Mouse (Mus musculus) hindbrain, embryonic 11.5 days (tissue): ENCODE data around the gene Pde4d. TPM values are rescaled to one million over a fixed set of nuclear protein-coding genes. Genes with fewer than 3 reads are reported as not detected.

ENCODE experiments used
- ATAC-seq: fragments of 200-750 bp; cut with Nextera tagmentation; 2 replicates; pipeline ENCODE4 v1.8.0; 2017; ENCODE audit warnings: mild to moderate bottlenecking, moderate TSS enrichment, moderate library complexity; ENCODE audit not compliant: low FRiP score
- DNase-seq: peaks from one replicate; pipeline ENCODE4 v3.0.0-alpha.2; 2015; ENCODE audit warnings: low spot score
- H3K27ac ChIP-seq: fragments of 300-500 bp; sonication (generic); 2 replicates; pipeline ENCODE4 v1.5.1; 2014; ENCODE audit warnings: mild to moderate bottlenecking, low read depth, low read length
- H3K27me3 ChIP-seq: fragments of 300-500 bp; sonication (generic); 2 replicates; pipeline ENCODE4 v1.6.1; 2014; ENCODE audit warnings: mild to moderate bottlenecking, low read length, moderate library complexity, mixed read lengths; ENCODE audit not compliant: control insufficient read depth, insufficient read depth
- H3K36me3 ChIP-seq: fragments of 300-500 bp; sonication (generic); 2 replicates; pipeline ENCODE4 v1.6.1; 2014; ENCODE audit warnings: mild to moderate bottlenecking, low read length, moderate library complexity, mixed read lengths; ENCODE audit not compliant: control insufficient read depth, insufficient read depth
- H3K4me1 ChIP-seq: fragments of 300-500 bp; sonication (generic); replicated peaks from 2 replicates; pipeline ENCODE4 v1.6.1; 2014; ENCODE audit warnings: low read length, mixed read lengths; ENCODE audit not compliant: control insufficient read depth, insufficient read depth
- H3K4me2 ChIP-seq: fragments of 300-500 bp; sonication (generic); replicated peaks from 2 replicates; pipeline ENCODE4 v1.6.1; 2014; ENCODE audit warnings: mild to moderate bottlenecking, low read depth, low read length
- H3K4me3 ChIP-seq: fragments of 300-500 bp; sonication (generic); 2 replicates; pipeline ENCODE4 v1.5.1; 2014; ENCODE audit warnings: low read depth, low read length
- H3K9ac ChIP-seq: fragments of 300-500 bp; sonication (generic); 2 replicates; pipeline ENCODE4 v1.6.1; 2014; ENCODE audit warnings: low read depth, low read length
- H3K9me3 ChIP-seq: fragments of 300-500 bp; sonication (generic); 2 replicates; pipeline ENCODE4 v1.6.1; 2016; ENCODE audit warnings: low read length; ENCODE audit not compliant: control insufficient read depth
- WGBS: fragments of 180-500 bp; shearing (Covaris S2); extraction: QIAGEN DNeasy Blood & Tissue Kit; methylation state at CpG from one replicate; pipeline ENCODE4 v1.1.7; 2014; 5-methylcytosine and 5-hydroxymethylcytosine counted together
- polyA plus RNA-seq: library from polyadenylated mRNA; unstranded; fragments of >200 nt; fragmentation: Nextera tagmentation; extraction: Ambion mirVana; gene quantifications from 2 replicates; pipeline ENCODE4 v1.2.1, GENCODE M21; 2014

Pde4d gene
- polyA plus RNA-seq, 1 experiment from 2014 or later: 18.3 TPM

DNA sequence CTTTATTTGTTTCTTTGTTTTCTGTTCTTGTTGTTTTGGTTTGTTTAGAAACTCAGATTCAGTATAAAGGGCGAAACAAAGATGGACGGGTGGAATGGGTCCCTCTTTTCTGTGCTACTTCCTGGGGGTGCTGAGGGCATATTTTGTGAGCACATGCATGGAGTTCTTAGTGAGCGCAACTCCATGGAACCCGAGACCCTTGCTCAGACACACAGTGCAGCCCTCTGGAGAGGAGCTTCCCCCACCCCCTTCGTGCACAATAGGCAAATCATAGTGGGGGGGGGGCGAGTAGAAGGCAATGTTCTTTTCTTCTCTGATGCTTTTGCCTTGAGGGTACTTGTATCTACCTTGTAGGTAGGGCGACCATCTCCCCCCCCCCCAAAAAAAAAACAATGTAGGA is 1325.0 kb downstream of the Pde4d start:
- WGBS: 56% methylated on average over 7 of the region's 7 CpGs
- H3K4me3 ChIP-seq: no peak overlapping the region
- no peak overlapping the region for H3K9ac ChIP-seq
- H3K9me3 ChIP-seq: no peaks in the 10 kb centered on the region
- H3K4me1 ChIP-seq: no peaks in the 10 kb centered on the region
- no peaks in the 10 kb centered on the region for H3K36me3 ChIP-seq
- no peak for ATAC-seq
- no peaks in the 10 kb centered on the region for H3K27me3 ChIP-seq
- no peak for DNase-seq
- no peak overlapping the region for H3K4me2 ChIP-seq
- no peak overlapping the region for H3K27ac ChIP-seq

DNA sequence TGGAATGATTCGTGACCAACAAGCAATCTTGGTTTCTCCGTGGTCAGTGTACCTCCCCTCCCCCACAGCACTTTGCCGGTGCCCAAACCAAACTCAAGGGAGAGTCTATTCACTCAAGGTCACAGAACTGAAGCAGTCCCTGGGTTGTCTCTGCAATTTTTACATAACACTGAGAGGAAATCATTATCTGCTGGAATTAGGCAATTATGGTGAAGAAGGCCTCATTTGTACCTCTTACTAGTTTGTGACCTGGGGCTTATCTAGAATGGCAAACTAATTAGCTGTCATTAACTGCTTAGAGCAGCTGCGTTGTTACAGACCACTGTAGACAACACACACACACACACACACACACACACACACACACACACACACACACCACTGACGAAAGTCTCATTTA is 1325.4 kb downstream of the Pde4d start:
- H3K4me3 ChIP-seq: no peak overlapping the region
- no peak overlapping the region for H3K4me2 ChIP-seq
- no peaks in the 10 kb centered on the region for H3K36me3 ChIP-seq
- H3K4me1 ChIP-seq: no peaks in the 10 kb centered on the region
- H3K9ac ChIP-seq: no peak overlapping the region
- no peaks in the 10 kb centered on the region for H3K9me3 ChIP-seq
- ATAC-seq (peak; percentile 54; the same call in 1 of the 2 replicates), DNase-seq (no peak)
- no peaks in the 10 kb centered on the region for H3K27me3 ChIP-seq
- no peak overlapping the region for H3K27ac ChIP-seq
- 32% methylated on average over 5 of the region's 5 CpGs for WGBS

DNA sequence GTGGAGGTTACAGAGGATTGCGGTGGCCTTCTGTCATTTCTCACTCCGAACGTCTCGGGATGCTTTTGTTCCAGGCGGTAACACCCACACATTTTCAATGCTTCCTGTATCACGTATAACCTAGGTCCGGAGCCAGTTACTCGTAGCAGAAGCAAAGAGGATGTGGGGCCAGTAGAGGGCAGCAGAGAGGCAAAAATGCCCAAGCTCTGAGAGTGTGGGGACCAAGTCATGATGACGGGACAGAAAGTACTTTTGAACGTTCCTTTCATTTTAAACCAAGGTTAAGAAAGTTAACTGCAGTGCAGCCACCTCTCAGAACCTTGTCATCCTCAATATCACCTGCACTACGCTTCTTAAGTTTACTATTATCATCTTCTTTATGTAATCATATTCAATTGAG is 1326.4 kb downstream of the Pde4d start:
- no peak overlapping the region for H3K27ac ChIP-seq
- peak; percentile 83 for ATAC-seq
- no peaks in the 10 kb centered on the region for H3K27me3 ChIP-seq
- no peaks in the 10 kb centered on the region for H3K4me1 ChIP-seq
- peak overlapping the region; percentile 27 for H3K4me2 ChIP-seq
- H3K9ac ChIP-seq: no peak overlapping the region
- peak; percentile 96 for DNase-seq
- no peaks in the 10 kb centered on the region for H3K9me3 ChIP-seq
- no peak overlapping the region for H3K4me3 ChIP-seq
- 3% methylated on average over 11 of the region's 11 CpGs for WGBS
- H3K36me3 ChIP-seq: no peaks in the 10 kb centered on the region

DNA sequence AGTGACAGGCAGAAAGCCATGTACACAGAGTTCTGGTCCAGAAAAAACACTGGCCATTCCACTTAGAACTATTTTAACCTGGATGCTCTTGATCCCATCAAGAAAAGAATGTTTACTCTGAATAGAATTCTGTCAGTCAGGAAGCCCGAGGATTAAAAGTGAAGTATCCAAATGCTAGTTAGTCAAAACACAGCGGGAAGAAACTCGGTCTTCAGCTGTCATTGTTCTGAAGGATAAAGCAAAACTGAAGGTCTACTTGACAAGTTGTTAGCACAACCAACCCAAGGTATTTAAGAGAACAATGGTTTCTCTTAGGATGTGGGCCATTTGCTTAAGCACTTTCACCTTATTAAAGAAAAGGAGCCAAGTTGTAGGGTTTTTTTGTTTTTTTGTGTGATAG is 1327.2 kb downstream of the Pde4d start:
- Histone ChIP-seq H3K9ac (no peak overlapping the region), H3K9me3 (no peaks in the 10 kb centered on the region), H3K27ac (no peak overlapping the region), H3K27me3 (no peaks in the 10 kb centered on the region), H3K4me3 (no peak overlapping the region), H3K4me2 (no peak overlapping the region), H3K36me3 (no peaks in the 10 kb centered on the region), H3K4me1 (no peaks in the 10 kb centered on the region)
- DNase-seq (no peak), ATAC-seq (no peak)
- 18% methylated on average over 3 of the region's 3 CpGs for WGBS

DNA sequence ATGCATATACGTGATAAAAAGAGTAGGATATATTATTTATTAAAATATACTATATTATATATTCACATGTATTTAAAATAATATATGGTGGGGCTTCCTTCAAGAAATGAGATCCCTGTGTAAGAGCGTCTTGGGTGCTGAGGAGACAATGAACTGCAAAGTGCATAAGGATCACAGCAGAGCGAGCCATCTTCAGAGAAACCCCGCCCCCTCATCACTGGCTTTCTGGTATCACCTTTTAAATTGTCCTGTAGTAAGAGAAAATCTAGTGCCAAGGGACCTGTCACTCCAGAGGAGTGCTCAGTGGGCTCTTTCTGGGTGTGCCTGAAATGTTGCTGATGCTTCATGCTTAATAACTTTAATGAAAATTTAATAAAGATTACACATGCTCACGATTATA is 1327.7 kb downstream of the Pde4d start:
- H3K27ac ChIP-seq: no peak overlapping the region
- no peak overlapping the region for H3K4me2 ChIP-seq
- no peaks in the 10 kb centered on the region for H3K4me1 ChIP-seq
- no peaks in the 10 kb centered on the region for H3K9me3 ChIP-seq
- 70% methylated on average over 5 of the region's 5 CpGs for WGBS
- DNase-seq (no peak), ATAC-seq (no peak)
- no peak overlapping the region for H3K9ac ChIP-seq
- H3K36me3 ChIP-seq: no peaks in the 10 kb centered on the region
- H3K27me3 ChIP-seq: no peaks in the 10 kb centered on the region
- no peak overlapping the region for H3K4me3 ChIP-seq

DNA sequence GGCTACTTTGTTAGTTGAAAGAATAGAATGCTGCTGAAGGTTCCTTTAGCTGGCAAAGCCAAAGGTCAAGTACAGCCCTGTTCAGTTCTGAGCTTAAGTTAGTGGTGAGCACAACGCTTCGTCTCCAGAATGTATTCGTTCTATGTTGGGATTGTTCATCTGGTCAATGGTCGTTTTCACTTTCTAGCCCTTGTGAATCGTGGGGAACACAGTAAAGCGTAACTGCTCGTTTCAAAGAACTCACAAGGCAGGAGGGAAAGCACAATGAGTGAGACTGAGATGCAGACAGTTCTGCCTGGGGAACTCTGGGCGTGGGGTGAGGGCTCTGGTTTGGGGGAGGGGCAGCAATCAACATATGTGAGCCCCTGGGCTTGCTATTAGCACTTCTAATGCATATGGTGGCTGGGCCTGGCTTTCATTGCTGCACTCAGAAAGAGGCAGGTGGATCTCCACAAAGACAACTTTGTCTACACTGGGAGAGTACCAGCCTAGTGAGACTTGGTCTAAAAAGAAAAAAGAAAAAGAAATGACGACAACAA is 1328.6 kb downstream of the Pde4d start:
- H3K9ac ChIP-seq: no peak overlapping the region
- H3K9me3 ChIP-seq: no peaks in the 10 kb centered on the region
- no peak overlapping the region for H3K4me2 ChIP-seq
- no peak overlapping the region for H3K4me3 ChIP-seq
- peak; percentile 45 for DNase-seq
- WGBS: 29% methylated on average over 9 of the region's 9 CpGs
- no peaks in the 10 kb centered on the region for H3K36me3 ChIP-seq
- H3K27ac ChIP-seq: no peak overlapping the region
- H3K27me3 ChIP-seq: no peaks in the 10 kb centered on the region
- no peak for ATAC-seq
- no peaks in the 10 kb centered on the region for H3K4me1 ChIP-seq

DNA sequence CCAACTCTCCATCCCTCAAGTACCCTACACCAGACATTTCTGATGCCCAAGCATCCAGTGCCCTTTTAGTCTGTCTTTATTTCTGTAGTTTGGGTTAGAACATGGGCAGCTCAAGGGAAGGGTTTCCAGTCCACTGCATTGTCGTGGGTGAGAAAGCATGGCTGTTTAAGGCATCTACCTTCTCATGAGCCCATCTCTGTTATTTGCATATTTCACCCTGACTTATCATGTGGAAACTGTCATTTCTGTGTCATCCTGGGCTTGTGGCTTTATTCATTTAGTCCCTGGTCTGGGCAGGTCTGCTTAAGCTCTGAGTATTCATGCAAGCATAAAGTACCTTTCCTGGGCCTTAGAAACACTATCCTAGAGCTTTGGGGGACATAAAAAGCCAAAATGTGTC is 1331.7 kb downstream of the Pde4d start:
- Histone ChIP-seq H3K4me3 (no peak overlapping the region), H3K4me1 (no peaks in the 10 kb centered on the region), H3K27ac (no peak overlapping the region), H3K36me3 (no peaks in the 10 kb centered on the region), H3K9ac (no peak overlapping the region), H3K9me3 (no peaks in the 10 kb centered on the region), H3K27me3 (no peaks in the 10 kb centered on the region), H3K4me2 (no peak overlapping the region)
- ATAC-seq: no peak
- 83% methylated on average over 1 of the region's 1 CpGs for WGBS
- DNase-seq: no peak

DNA sequence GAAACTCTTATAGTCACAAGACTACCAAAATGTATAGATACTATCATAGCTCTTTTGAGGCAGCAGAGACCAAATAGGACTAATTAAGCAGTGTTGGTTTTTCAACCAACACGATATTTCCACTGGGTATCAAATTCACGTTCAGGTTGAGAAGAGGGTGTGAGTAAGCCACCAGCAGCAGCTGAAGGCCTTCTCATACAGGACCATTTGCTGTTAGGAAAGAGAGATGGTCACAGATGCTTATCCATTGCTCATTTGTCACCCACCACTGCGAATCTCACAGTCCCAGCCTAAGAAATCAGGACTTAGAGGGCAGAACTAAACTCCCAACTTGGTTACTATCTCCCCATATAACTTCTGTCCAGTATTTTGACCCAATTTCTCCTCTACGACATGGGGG is 1338.9 kb downstream of the Pde4d start:
- H3K27ac ChIP-seq: no peak overlapping the region
- no peaks in the 10 kb centered on the region for H3K9me3 ChIP-seq
- H3K27me3 ChIP-seq: no peaks in the 10 kb centered on the region
- H3K4me3 ChIP-seq: no peak overlapping the region
- H3K4me1 ChIP-seq: no peaks in the 10 kb centered on the region
- no peak overlapping the region for H3K4me2 ChIP-seq
- no peak for DNase-seq
- H3K9ac ChIP-seq: no peak overlapping the region
- WGBS: 88% methylated on average over 4 of the region's 4 CpGs
- ATAC-seq: no peak
- H3K36me3 ChIP-seq: no peaks in the 10 kb centered on the region

DNA sequence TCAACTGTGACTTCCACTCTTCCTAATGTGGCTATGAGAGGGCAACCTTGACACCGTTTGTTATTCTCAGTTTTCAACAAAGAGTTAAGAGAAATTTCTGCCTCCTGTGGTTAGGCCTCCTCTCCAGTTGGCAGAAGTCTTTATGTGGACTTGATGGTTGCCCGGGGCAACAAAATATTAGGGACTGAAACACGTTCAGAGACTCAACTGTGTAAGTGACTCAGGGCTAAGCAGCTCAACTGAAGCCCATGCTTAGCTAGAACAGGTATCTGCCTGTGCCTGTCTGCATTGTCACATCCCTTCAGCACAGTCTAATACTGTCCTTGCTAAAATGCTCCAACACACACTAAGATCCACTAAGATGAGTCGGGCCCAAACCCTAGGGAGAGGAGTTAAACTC is 1339.4 kb downstream of the Pde4d start:
- H3K4me1 ChIP-seq: no peaks in the 10 kb centered on the region
- no peak overlapping the region for H3K9ac ChIP-seq
- DNase-seq: no peak
- no peaks in the 10 kb centered on the region for H3K36me3 ChIP-seq
- H3K27ac ChIP-seq: no peak overlapping the region
- WGBS: 67% methylated on average over 4 of the region's 4 CpGs
- H3K9me3 ChIP-seq: no peaks in the 10 kb centered on the region
- H3K4me2 ChIP-seq: no peak overlapping the region
- H3K4me3 ChIP-seq: no peak overlapping the region
- ATAC-seq: no peak
- H3K27me3 ChIP-seq: no peaks in the 10 kb centered on the region
